Mouse (Mus musculus) adipocyte (in vitro differentiated cells): ENCODE measurements around the gene Ddx27.
A peak's percentile ranks its signal among the peaks of the same experiment; 100 is the strongest.

Source experiments
- DNase-seq: peaks from one replicate; pipeline ENCODE4 v3.0.0-alpha.2; 2016; ENCODE audit warnings: low spot score

Ddx27 gene

GRCm38 (mm10) chr2:167062965-167063880 is 48.2 kb downstream of the Ddx27 start, which contains the start of gene Znfx1:
TSS of gene Znfx1 (minus strand) at chr2:167063015.
- peak; percentile 97 for DNase-seq

- no peak for DNase-seq
These were observed 49.0 kb downstream of the Ddx27 start for GRCm38 (mm10) chr2:167063906-167064496.

GRCm38 (mm10) chr2:167064601-167065295 is 49.8 kb downstream of the Ddx27 start:
- DNase-seq, result no peak

GRCm38 (mm10) chr2:167066031-167066430 is 51.0 kb downstream of the Ddx27 start:
- DNase-seq, result no peak

GRCm38 (mm10) chr2:167066528-167067516 is 51.8 kb downstream of the Ddx27 start:
- no peak for DNase-seq

GRCm38 (mm10) chr2:167067575-167067974 is 52.6 kb downstream of the Ddx27 start:
- DNase-seq, result no peak

- DNase-seq, result no peak
These were observed 55.3 kb downstream of the Ddx27 start for GRCm38 (mm10) chr2:167070341-167070740.

- no peak for DNase-seq
These were observed 56.3 kb downstream of the Ddx27 start for GRCm38 (mm10) chr2:167071266-167071640.

GRCm38 (mm10) chr2:167071641-167072601 is 56.9 kb downstream of the Ddx27 start:
- DNase-seq, result peak; percentile 97

- DNase-seq, result no peak
These were observed 59.6 kb downstream of the Ddx27 start for GRCm38 (mm10) chr2:167074587-167074986.

GRCm38 (mm10) chr2:167076352-167076751 is 61.4 kb downstream of the Ddx27 start:
- DNase-seq, result no peak

- no peak for DNase-seq
These were observed 61.8 kb downstream of the Ddx27 start for GRCm38 (mm10) chr2:167076759-167077158.

GRCm38 (mm10) chr2:167077199-167077962 is 62.4 kb downstream of the Ddx27 start:
- DNase-seq, result no peak

GRCm38 (mm10) chr2:167078486-167078885 is 63.5 kb downstream of the Ddx27 start:
- DNase-seq, result no peak

- DNase-seq, result peak; percentile 87
These were observed 64.0 kb downstream of the Ddx27 start for GRCm38 (mm10) chr2:167078931-167079495.

- peak; percentile 74 for DNase-seq
These were observed 64.7 kb downstream of the Ddx27 start for GRCm38 (mm10) chr2:167079535-167080257.

- no peak for DNase-seq
These were observed 65.4 kb downstream of the Ddx27 start for GRCm38 (mm10) chr2:167080387-167080786.

GRCm38 (mm10) chr2:167081135-167081534 is 66.1 kb downstream of the Ddx27 start:
- no peak for DNase-seq
